Mouse (Mus musculus) MEL (cell line): ENCODE measurements around the gene Lgals8. TPM values are rescaled to one million over a fixed set of nuclear protein-coding genes. Genes with fewer than 3 reads are reported as not detected.
"Not testable (repeated sequence)": the region's sequence is repeated elsewhere in the genome, so short reads cannot be mapped to it uniquely, and the experiment has no call there.

Source experiments
- DNase-seq: peaks from one replicate; pipeline ENCODE4 v3.0.0; 2011; ENCODE audit warnings: low read depth, low spot score
- H3K27ac ChIP-seq: 2 replicates; pipeline ENCODE4 v1.5.1; 2012; ENCODE audit warnings: low read depth, mild to moderate bottlenecking, control low read depth, low read length, moderate library complexity; ENCODE audit not compliant: control insufficient read depth
- H3K27me3 ChIP-seq, 2 experiments: fragments of 150-350 bp in 1 of 2; sonication (generic) in 1 of 2; 2 replicates each; pipeline ENCODE4 v1.6.1; 2012; ENCODE audit warnings: low read length in 2 of 2, mild to moderate bottlenecking in 2 of 2, improper control_type of control experiment in 1 of 2, moderate library complexity in 1 of 2; ENCODE audit not compliant: insufficient read depth in 2 of 2, control insufficient read depth in 1 of 2
- H3K36me3 ChIP-seq, 2 experiments: 2 replicates each; pipeline ENCODE4 v1.6.1; 2012 to 2014; ENCODE audit warnings: low read length in 2 of 2, improper control_type of control experiment in 1 of 2, inconsistent platforms in 1 of 2, mild to moderate bottlenecking in 1 of 2; ENCODE audit not compliant: insufficient read depth in 2 of 2, control insufficient read depth in 1 of 2
- H3K4me1 ChIP-seq, 2 experiments: fragments of 150-350 bp in 1 of 2; sonication (generic) in 1 of 2; 2 replicates each; pipeline ENCODE4 v1.6.1; 2012; ENCODE audit warnings: low read length in 2 of 2, improper control_type of control experiment in 1 of 2, mild to moderate bottlenecking in 1 of 2; ENCODE audit not compliant: insufficient read depth in 2 of 2, control insufficient read depth in 1 of 2
- H3K4me3 ChIP-seq, 2 experiments: fragments of 150-350 bp in 1 of 2; sonication (generic) in 1 of 2; 2 replicates each; pipeline ENCODE4 v1.5.1; 2012; ENCODE audit warnings: low read depth in 2 of 2, low read length in 2 of 2, mild to moderate bottlenecking in 2 of 2, moderate library complexity in 2 of 2, control low read depth in 1 of 2, improper control_type of control experiment in 1 of 2; ENCODE audit not compliant: control insufficient read depth in 1 of 2, insufficient read depth in 1 of 2
- H3K79me2 ChIP-seq: 2 replicates; pipeline ENCODE4 v1.6.1; 2012; ENCODE audit warnings: mild to moderate bottlenecking, low read length, moderate library complexity; ENCODE audit not compliant: control insufficient read depth, poor library complexity, insufficient read depth
- H3K9ac ChIP-seq: 2 replicates; pipeline ENCODE4 v1.6.1; 2012; ENCODE audit warnings: low read depth, mild to moderate bottlenecking, control low read depth, low read length, moderate library complexity; ENCODE audit not compliant: control insufficient read depth, poor library complexity, severe bottlenecking
- H3K9me3 ChIP-seq: fragments of 150-350 bp; sonication (generic); replicated peaks from 2 replicates; pipeline ENCODE4 v1.6.1; 2012; ENCODE audit warnings: mild to moderate bottlenecking, low read length, improper control_type of control experiment, moderate library complexity; ENCODE audit not compliant: insufficient read depth
- BHLHE40 ChIP-seq: IDR thresholded peaks from 2 replicates; pipeline ENCODE4 v1.6.1; 2012; ENCODE audit warnings: low read depth, mild to moderate bottlenecking, inconsistent platforms, low read length, improper control_type of control experiment, borderline replicate concordance
- CTCF ChIP-seq, 3 experiments: IDR thresholded peaks in 2 of 3; conservative IDR thresholded peaks in 1 of 3; 2 replicates each; pipeline ENCODE4 v1.5.1; 2011 to 2012; ENCODE audit warnings: low read length in 3 of 3, low read depth in 2 of 3, mild to moderate bottlenecking in 2 of 3, improper control_type of control experiment in 1 of 3, inconsistent platforms in 1 of 3, mixed read lengths in 1 of 3, moderate library complexity in 1 of 3; ENCODE audit not compliant: control insufficient read depth in 1 of 3, insufficient read depth in 1 of 3, poor library complexity in 1 of 3, severe bottlenecking in 1 of 3
- E2F4 ChIP-seq: IDR thresholded peaks from 2 replicates; pipeline ENCODE4 v1.6.1; 2011; ENCODE audit warnings: low read depth, low read length, improper control_type of control experiment, borderline replicate concordance
- EP300 ChIP-seq, 2 experiments: IDR thresholded peaks; 2 replicates each; pipeline ENCODE4 v1.6.1; 2011; ENCODE audit warnings: improper control_type of control experiment in 2 of 2, low read length in 2 of 2, low read depth in 1 of 2, mild to moderate bottlenecking in 1 of 2
- ETS1 ChIP-seq: IDR thresholded peaks from 2 replicates; pipeline ENCODE4 v1.6.1; 2012; ENCODE audit warnings: low read depth, mild to moderate bottlenecking, inconsistent platforms, low read length, improper control_type of control experiment, moderate library complexity
- GATA1 ChIP-seq: IDR thresholded peaks from 2 replicates; pipeline ENCODE4 v1.6.1; 2011; ENCODE audit warnings: low read depth, low read length, improper control_type of control experiment
- MAZ ChIP-seq: IDR thresholded peaks from 2 replicates; pipeline ENCODE4 v1.6.1; 2012; ENCODE audit warnings: low read depth, mild to moderate bottlenecking, inconsistent platforms, low read length, improper control_type of control experiment
- MYB ChIP-seq: IDR thresholded peaks from 2 replicates; pipeline ENCODE4 v1.6.1; 2011; ENCODE audit warnings: mild to moderate bottlenecking, low read depth, low read length, improper control_type of control experiment
- MYC ChIP-seq: IDR thresholded peaks from 2 replicates; pipeline ENCODE4 v1.6.1; 2011; ENCODE audit warnings: low read depth, mild to moderate bottlenecking, low read length, improper control_type of control experiment, moderate library complexity
- NRF1 ChIP-seq: IDR thresholded peaks from 2 replicates; pipeline ENCODE4 v1.6.1; 2014; ENCODE audit warnings: low read depth, mild to moderate bottlenecking, inconsistent platforms, low read length, improper control_type of control experiment, moderate library complexity; ENCODE audit not compliant: poor library complexity, insufficient read depth, severe bottlenecking
- POLR2A ChIP-seq, 2 experiments: IDR thresholded peaks; 2 replicates each; pipeline ENCODE4 v1.6.1; 2011 to 2012; ENCODE audit warnings: low read length in 2 of 2, mild to moderate bottlenecking in 2 of 2, control low read depth in 1 of 2, improper control_type of control experiment in 1 of 2, low read depth in 1 of 2, moderate library complexity in 1 of 2; ENCODE audit not compliant: control insufficient read depth in 1 of 2, insufficient read depth in 1 of 2, poor library complexity in 1 of 2
- POLR2AphosphoS5 ChIP-seq: IDR thresholded peaks from 2 replicates; pipeline ENCODE4 v1.6.1; 2012; ENCODE audit warnings: low read depth, borderline replicate concordance, mild to moderate bottlenecking, inconsistent platforms, low read length, moderate library complexity, mixed read lengths
- TBP ChIP-seq: IDR thresholded peaks from 2 replicates; pipeline ENCODE4 v1.8.0; 2011; ENCODE audit warnings: low read depth, low read length, improper control_type of control experiment
- TCF12 ChIP-seq: IDR thresholded peaks from 2 replicates; pipeline ENCODE4 v1.6.1; 2014; ENCODE audit warnings: low read depth, mild to moderate bottlenecking, inconsistent platforms, low read length, improper control_type of control experiment, moderate library complexity
- USF1 ChIP-seq: IDR thresholded peaks from 2 replicates; pipeline ENCODE4 v1.6.1; 2014; ENCODE audit warnings: low read depth, mild to moderate bottlenecking, inconsistent platforms, low read length, improper control_type of control experiment, moderate library complexity
- USF2 ChIP-seq, 2 experiments: IDR thresholded peaks; 2 replicates each; pipeline ENCODE4 v1.6.1; 2011 to 2012; ENCODE audit warnings: improper control_type of control experiment in 2 of 2, low read length in 2 of 2, borderline replicate concordance in 1 of 2, inconsistent platforms in 1 of 2, low read depth in 1 of 2, mild to moderate bottlenecking in 1 of 2; ENCODE audit not compliant: insufficient read depth in 1 of 2
- ZKSCAN1 ChIP-seq: IDR thresholded peaks from 2 replicates; pipeline ENCODE4 v1.6.1; 2012; ENCODE audit warnings: low read depth, mild to moderate bottlenecking, inconsistent platforms, low read length, improper control_type of control experiment, moderate library complexity
- ZMIZ1 ChIP-seq: IDR thresholded peaks from 2 replicates; pipeline ENCODE4 v1.6.1; 2012; ENCODE audit warnings: low read depth, mild to moderate bottlenecking, inconsistent platforms, low read length, improper control_type of control experiment, moderate library complexity
- ZNF384 ChIP-seq: IDR thresholded peaks from 2 replicates; pipeline ENCODE4 v1.6.1; 2012; ENCODE audit warnings: low read depth, mild to moderate bottlenecking, inconsistent platforms, low read length, improper control_type of control experiment
- polyA plus RNA-seq, 2 experiments: library from polyadenylated mRNA; stranded (reverse) in 1 of 2; unstranded in 1 of 2; fragments of >175 nt in 1 of 2; fragments of >200 nt in 1 of 2; gene quantifications; 2 replicates each; pipeline versions ENCODE4 v1.2.1 to v1.2.4; 2012; ENCODE audit warnings: low replicate concordance in 2 of 2, low read depth in 1 of 2; ENCODE audit not compliant: insufficient read length in 2 of 2, insufficient read depth in 1 of 2, missing spikeins in 1 of 2
- total RNA-seq: library from RNA; depleted of rRNA; stranded (reverse); fragments of 300-350 nt; gene quantifications from 2 replicates; pipeline ENCODE4 v1.2.3, GENCODE M21; 2012

Gene Lgals8
- total and polyA plus RNA-seq, 3 experiments = 12.9 to 23.7 TPM; not detected in 1

DNA sequence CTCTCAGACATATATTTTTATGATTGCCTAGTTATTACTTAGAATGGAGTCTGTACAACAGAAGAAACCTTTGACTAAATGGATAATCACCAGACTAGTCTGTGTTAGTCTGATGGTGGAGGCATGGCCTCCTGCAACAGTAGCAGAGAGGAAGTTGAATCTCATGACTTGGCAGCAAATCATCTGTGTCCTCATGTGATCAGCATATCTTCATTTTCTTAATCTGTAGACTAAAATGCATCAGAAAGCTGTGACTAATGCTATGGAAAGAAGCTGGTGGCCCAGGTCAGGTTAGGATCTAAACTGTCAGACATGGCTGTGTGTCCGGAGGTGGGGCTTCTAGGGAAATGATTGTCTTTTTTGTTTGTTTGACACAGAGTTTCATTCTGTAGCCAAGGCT, 3.7 kb upstream of the Lgals8 start (continued):
- TF ChIP-seq USF2 (IDR thresholded peaks at IDR 0.05; ENCODE audit: borderline replicate concordance in 1 of 2, insufficient read depth in 1 of 2, low read depth in 1 of 2, low read length in 2 of 2) = peak in 1 of 2 experiments; percentile 75; a peak in 1 of 4 replicates
- TF ChIP-seq MYB = peak; percentile 72; the same call in 1 of the 2 replicates
- TF ChIP-seq ZMIZ1 = no peak
- no peak for TF ChIP-seq CTCF (IDR thresholded peaks at IDR 0.05 in 2 of 3, conservative IDR thresholded peaks at IDR 0.05 in 1 of 3; ENCODE audit: control insufficient read depth in 1 of 3, insufficient read depth in 1 of 3, low read depth in 2 of 3, low read length in 3 of 3, poor library complexity in 1 of 3, severe bottlenecking in 1 of 3)
- peak; percentile 62 for TF ChIP-seq TBP
- peak; percentile 87 for TF ChIP-seq MYC
- TF ChIP-seq POLR2AphosphoS5 = no peak
- TF ChIP-seq NRF1 = 0 out of 2 replicates have a peak, but pooled peaks have one; percentile 3
- TF ChIP-seq MAZ = no peak
- no peak for TF ChIP-seq E2F4
- TF ChIP-seq USF1 = peak; percentile 93
- TF ChIP-seq BHLHE40 = peak; percentile 95
- TF ChIP-seq ZKSCAN1 = no peak
- peak in 1 of 2 experiments; percentile 35; a peak in 1 of 4 replicates for TF ChIP-seq POLR2A (IDR thresholded peaks at IDR 0.05; ENCODE audit: control insufficient read depth in 1 of 2, insufficient read depth in 1 of 2, low read depth in 1 of 2, low read length in 2 of 2, poor library complexity in 1 of 2)

- peaks cover 4 to 20% of the 10 kb centered on the region in 2 experiments for H3K4me1 ChIP-seq
- not testable (repeated sequence) for H3K27me3 ChIP-seq, H3K9me3 ChIP-seq, H3K79me2 ChIP-seq, H3K9ac ChIP-seq, H3K4me3 ChIP-seq, DNase-seq, H3K27ac ChIP-seq
- H3K36me3 ChIP-seq = peaks cover 0 to 23% of the 10 kb centered on the region in 2 experiments; a peak in 3 of 4 replicates
- TF ChIP-seq ZNF384 = peak; percentile 71
- TF ChIP-seq USF1 = peak; percentile 38; the same call in 1 of the 2 replicates
Measured at GRCm38 (mm10) chr13:12464159-12464558, 585 bp downstream of the Lgals8 start.

GRCm38 (mm10) chr13:12462623-12463022, 2.1 kb downstream of the Lgals8 start:
- Histone ChIP-seq H3K36me3 (peaks cover 0 to 15% of the 10 kb centered on the region in 2 experiments; a peak in 3 of 4 replicates), H3K4me1 (peaks cover 3 to 12% of the 10 kb centered on the region in 2 experiments; a peak in 2 of 4 replicates), H3K4me3 (no peak overlapping the region), H3K9ac (no peak overlapping the region), H3K9me3 (no peaks in the 10 kb centered on the region), H3K27ac (peak overlapping the region; percentile 19), H3K79me2 (peaks cover 7% of the 10 kb centered on the region), H3K27me3 (no peaks in the 10 kb centered on the region)
- TF ChIP-seq ETS1 = 0 out of 2 replicates have a peak, but pooled peaks have one; percentile 22
- TF ChIP-seq EP300 (IDR thresholded peaks at IDR 0.05; ENCODE audit: low read depth in 1 of 2, low read length in 2 of 2) = peak; percentile 46 to 60; a peak in 2 of 4 replicates
- no peak for TF ChIP-seq TCF12
- peak; percentile 82 for TF ChIP-seq GATA1
- DNase-seq = peak; percentile 47
